Mouse (Mus musculus): ENCODE results near the gene Cacna1e.

- TF ChIP-seq POLR2A (IDR thresholded peaks at IDR 0.05; ENCODE audit: borderline replicate concordance, extremely low read depth, insufficient read depth, insufficient read length, poor library complexity, severe bottlenecking) (no peak), CTCF (IDR thresholded peaks at IDR 0.05; ENCODE audit: borderline replicate concordance, extremely low read depth, insufficient read depth, insufficient read length) (no peak)
Measured at GRCm38 (mm10) chr1:154861416-154861815, 22.9 kb downstream of the Cacna1e start.

Data from brain, embryonic 14.5 days (tissue).